Mouse (Mus musculus) MEL (cell line): ENCODE measurements around the gene Cavin4.
"Not testable (repeated sequence)": the region's sequence is repeated elsewhere in the genome, so short reads cannot be mapped to it uniquely, and the experiment has no call there.

ENCODE experiments used
- CHD2 ChIP-seq: IDR thresholded peaks from 2 replicates; pipeline ENCODE4 v1.6.1; 2011; ENCODE audit warnings: low read length, improper control_type of control experiment
- HCFC1 ChIP-seq: IDR thresholded peaks from 2 replicates; pipeline ENCODE4 v1.6.1; 2012; ENCODE audit warnings: low read depth, mild to moderate bottlenecking, inconsistent platforms, low read length, improper control_type of control experiment, moderate library complexity

GRCm38 (mm10) chr4:48683633-48684209 lies 20.4 kb downstream of the Cavin4 start:
- 0 out of 2 replicates have a peak, but pooled peaks have one; percentile 23 for TF ChIP-seq HCFC1
- TF ChIP-seq CHD2, result not testable (repeated sequence)
